Mouse (Mus musculus): ENCODE data around the gene Plekha7.

DNA sequence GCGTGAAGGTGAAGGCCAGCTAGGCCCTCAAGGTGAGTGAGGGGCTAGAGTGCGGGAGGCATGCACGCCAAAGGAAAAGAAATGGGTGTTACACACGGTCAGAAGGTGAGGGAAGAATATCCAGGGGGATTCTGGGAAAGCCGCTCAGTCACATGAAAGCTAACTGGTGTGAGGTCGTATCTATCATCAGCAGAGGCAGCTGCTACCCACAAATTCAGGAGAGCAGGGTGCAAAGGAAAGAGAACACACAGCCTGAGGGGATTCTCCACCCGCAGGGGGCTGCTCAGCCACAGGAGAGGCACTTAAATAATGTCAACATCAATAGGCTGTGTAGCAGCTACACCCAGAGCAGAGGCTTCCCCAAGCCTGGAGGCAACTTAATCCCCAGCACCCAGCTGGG lies 44.9 kb downstream of the Plekha7 start:
- no peak for TF ChIP-seq CTCF (IDR thresholded peaks at IDR 0.05; ENCODE audit: control insufficient read depth, insufficient read depth, low read length)
- no peak for TF ChIP-seq POLR2A (IDR thresholded peaks at IDR 0.05; ENCODE audit: borderline replicate concordance, control insufficient read depth, low read depth, low read length)

Data from bone marrow, adult 2 months (tissue).